Mouse (Mus musculus) gastrocnemius, postnatal 25 days (tissue): ENCODE results near the gene Pacsin2. TPM values are rescaled to one million over a fixed set of nuclear protein-coding genes. Genes with fewer than 3 reads are reported as not detected.
"Not testable (repeated sequence)": the region's sequence is repeated elsewhere in the genome, so short reads cannot be mapped to it uniquely, and the experiment has no call there.

Experiments
- DNase-seq: peaks from one replicate; pipeline ENCODE4 v3.0.0; 2022
- total RNA-seq, 2 experiments: library from RNA; stranded (reverse); gene quantifications; 1 replicate in 1 of 2; 2 replicates in 1 of 2; pipeline ENCODE4 v1.2.3; 2021

The Pacsin2 gene
- total RNA-seq, 2 experiments from 2014 or later = 51.6 to 53.8 TPM

- DNase-seq = no peak
Measured at GRCm38 (mm10) chr15:83481236-83481780, 16.9 kb upstream of the Pacsin2 start.

DNA sequence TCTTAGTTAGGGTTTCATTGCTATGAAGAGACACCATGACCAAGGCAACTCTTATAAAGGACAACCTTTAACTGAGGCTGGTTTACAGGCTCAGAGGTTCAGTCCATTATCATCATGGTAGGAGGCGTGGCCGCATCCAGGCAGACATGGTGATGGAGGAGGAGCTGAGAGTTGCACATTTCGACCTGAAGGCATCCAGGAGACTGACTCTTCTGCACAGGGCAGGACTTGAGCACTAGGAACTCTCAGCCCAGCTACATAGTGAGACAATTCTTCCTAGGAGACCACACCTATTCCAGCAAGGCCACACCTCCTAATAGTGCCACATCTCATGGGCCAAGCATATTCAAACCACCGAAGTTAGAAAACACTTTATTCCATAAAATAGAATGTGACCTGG lies 15.4 kb upstream of the Pacsin2 start:
- no peak for DNase-seq

DNA sequence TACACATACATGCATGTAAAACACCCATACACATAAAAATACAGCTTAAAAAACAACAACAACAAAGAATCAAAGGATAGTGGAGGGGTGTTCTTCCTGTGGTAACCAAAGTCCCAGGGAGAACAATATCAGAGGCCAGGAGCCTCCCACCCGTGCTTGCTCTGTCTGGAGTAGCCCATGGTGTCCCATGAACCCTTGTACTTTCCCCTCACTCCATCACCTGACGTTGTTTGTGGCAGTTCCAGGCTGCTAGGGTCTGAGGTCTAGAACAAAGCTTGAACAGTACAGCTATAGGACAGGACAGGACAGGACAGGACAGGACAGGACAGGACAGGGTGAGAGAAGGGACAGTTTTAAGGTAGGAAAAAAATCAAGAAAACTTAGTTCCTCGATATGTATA lies 13.7 kb upstream of the Pacsin2 start:
- no peak for DNase-seq

DNA sequence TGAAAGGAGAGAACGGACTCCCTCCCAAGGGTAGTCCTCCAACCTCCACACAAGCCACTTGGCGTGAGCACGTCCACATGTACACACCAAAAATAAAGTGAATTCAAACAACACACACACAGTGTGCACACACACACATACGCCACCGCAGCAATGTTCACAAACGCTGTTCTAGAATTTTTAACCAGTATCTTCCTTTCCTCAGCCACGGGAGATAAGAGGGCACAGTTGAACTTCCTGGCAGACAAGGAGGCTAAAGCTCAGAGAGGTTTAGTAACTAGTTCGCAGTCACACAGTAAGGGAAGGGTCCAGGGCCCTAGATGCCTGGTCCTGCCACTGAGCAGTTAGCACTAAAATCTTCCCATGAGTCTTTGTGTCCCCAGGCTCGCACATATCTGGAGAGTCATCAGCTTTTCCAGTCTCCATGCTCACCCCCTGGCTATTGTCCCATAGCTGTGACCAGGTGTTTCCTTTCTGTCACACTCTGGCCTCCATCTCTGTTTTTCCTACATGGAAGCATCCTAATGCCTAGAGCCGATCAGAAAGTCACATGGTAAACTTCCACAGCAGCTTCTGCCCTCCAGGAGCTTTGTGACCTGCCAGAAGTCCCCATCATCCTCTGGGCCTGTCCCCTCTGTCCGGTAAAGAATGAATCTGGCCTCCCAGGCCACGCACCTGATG lies 12.3 kb upstream of the Pacsin2 start:
- DNase-seq = no peak

- peak; percentile 25 for DNase-seq
Measured at GRCm38 (mm10) chr15:83474466-83474836, 10.0 kb upstream of the Pacsin2 start.

DNA sequence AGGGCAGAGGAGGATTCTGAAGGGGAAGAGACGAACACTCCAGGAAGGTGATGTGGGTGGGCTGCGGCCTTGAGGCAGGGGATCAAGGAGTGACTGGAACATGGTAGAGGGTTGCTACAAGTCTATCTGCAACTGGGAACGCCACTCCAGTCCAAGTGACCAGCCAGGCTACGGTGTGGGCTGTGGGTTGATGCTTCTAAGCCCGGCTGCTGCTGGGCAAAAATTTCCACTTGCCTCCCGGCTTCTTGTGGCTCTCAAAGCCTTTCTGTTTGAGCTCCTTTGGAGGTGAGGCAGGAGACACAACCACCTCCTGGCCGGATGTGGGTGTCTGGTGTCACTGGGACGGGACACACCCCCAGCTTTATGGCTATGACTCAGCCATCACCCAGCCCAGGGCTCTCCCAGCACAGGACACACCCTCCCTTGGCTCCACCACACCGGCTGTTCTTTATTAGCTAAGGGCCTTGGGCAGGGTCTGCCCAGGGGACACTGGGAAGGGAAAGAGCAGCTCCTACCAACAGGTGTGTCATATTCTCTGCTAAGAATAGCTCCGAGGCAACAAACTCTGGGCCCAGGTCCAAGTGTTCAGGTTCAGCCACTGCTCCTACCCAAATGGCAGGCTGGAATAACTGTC lies 9.5 kb upstream of the Pacsin2 start:
- peak; percentile 80 for DNase-seq

DNA sequence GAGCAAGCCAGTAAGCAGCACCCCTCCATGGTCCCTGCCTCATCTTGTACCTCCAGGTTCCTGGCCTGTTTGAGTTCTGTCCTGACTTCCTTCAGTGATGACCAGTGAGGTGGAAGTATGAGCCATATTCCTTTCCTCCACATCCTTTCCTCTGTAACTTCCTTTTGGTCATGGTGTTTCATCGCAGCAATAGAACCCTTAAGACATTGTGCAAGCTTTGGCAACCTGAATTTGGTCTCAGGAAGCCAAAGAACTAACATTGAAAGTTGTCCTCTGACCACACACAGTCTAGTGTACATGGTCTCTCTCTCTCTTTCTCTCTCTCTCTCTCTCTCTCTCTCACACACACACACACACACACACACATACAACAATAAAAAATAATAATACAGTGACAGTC lies 8.8 kb upstream of the Pacsin2 start:
- no peak for DNase-seq

DNA sequence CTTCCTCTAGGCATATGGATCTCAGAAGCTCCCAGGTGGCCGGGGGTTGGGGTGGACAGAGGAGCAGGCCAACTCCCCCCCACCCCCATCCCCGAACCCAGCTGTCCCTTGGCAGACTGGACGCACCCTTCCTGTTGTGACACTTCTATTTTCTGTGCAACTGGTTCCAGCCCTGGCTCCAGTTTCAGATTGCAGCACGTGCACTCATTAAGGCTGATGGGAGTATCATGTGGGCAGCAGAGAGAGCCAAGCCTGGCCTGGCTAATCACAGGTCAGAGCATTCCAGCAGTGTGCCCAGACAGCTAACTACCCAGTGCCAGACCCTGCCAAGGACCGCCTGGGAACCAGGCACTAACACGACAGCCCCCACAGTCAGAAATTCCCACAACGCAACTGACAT lies 7.1 kb upstream of the Pacsin2 start:
- DNase-seq = peak; percentile 60

DNA sequence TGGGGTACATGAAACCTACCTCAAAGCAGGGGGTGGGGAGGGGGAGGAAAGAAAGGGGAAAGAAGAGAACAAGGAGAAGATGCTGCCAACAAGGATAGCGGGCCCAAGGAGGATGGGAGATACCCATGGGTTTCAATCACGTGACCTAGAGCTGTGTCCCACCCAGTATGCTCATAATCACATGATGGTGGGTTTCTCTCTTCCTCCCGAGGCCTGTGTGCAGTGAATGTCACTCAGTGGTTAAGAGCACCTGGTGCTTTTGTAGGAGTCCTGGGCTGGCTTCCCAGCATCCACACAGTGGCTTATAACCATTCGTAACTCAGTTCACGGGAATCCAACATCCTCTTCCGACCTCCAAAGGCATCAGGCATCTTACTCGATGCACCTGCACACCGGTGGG lies 6.0 kb upstream of the Pacsin2 start:
- DNase-seq = no peak

DNA sequence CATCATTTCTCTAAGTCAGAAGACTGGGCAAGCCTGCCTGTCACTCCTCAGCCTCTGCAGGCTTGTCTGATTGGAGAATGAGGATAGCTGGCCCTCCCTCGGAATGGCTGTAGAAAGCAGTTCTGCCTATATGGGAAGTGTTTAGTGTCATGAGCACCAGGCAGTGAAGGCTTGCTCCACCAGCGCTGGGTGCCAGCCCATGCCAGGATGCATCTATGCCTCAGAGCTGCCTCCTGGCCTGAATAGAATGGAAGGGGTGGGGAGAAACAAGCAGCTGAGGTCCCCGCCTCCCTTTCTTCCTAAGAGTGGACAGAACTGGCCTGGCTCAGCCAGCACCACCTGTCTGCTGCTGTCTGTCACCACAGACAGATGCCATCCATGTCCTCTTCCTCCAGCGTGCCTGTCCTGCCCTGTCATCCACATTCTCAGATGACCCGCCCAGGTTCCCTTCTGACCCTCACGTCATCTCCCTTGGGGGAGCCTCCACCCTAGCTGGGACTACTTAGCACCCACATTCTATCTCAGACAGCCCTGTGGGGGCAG lies 4.9 kb upstream of the Pacsin2 start:
- DNase-seq = peak; percentile 52

DNA sequence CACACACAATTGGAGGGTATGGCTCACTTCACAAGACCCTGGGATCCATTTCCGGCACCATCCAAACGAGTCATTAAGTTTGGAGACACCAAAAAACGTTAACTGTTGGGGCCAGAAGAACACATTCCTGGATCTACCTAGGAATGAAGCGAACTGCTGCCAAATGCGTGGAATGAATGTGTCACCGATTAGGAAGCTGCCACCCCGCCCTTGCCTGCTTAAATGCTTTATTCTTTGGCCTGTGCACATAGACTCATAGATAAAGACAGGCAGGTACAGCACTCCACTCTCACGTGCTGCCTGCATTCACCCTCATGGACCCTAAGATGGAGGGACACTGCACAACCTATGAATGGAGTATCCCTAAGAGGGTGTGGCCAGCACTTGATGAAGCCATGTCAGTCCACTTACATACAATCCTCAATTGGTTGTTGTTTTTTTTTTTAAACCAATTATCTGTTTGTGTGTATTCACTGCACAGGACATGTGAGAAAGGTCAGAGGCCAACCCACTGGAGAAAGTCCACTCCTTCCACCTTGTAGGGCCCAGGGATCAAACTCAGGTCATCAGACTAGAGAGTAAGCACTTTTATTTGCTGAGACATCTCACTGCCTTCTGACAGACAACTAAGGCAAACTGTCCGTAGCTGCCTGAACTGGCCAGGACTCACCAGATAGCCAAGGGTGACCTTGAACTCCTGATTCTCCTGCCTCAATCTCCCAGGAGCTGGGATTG lies 3.0 kb upstream of the Pacsin2 start:
- DNase-seq = no peak

GRCm38 (mm10) chr15:83466331-83466730 lies 1.9 kb upstream of the Pacsin2 start:
- DNase-seq = no peak

DNA sequence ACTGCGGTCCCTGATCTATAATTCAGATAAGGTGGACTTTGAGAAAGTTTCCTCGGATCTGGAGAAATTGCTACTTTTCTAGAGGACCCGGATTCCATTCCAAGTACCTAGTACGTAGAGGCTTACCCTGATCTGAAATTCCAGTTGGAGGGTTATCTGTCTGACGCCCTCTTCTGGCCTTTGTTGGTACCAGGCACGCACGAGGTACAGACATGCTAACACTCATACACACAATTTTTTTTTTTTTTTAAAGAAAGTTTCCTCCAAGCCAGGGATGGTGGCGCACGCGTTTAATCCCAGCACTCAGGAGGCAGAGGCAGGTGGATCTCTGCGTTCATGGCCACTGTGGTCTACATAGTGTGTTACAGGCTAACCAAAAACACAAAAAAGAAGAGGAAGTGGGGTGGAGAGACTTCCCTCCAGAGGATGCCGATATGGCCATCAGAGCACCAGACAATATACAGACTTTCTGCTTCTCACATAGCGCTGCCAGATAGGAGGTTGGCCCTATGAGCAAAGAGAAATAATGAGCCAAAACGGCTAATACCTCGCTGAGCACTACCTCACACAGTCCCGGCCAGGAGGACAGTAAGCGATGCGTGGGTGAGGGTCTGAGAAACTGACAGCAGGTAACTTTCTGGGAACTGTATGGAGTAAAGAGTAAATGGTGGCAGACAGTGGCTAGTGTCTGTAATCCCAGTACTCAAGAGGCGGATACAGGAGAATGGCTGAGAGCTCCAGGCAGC lies 672 bp upstream of the Pacsin2 start:
- DNase-seq = no peak

GRCm38 (mm10) chr15:83463369-83464082 lies 880 bp downstream of the Pacsin2 start:
- no peak for DNase-seq

GRCm38 (mm10) chr15:83462349-83462748 lies 2.1 kb downstream of the Pacsin2 start:
- DNase-seq = not testable (repeated sequence)

GRCm38 (mm10) chr15:83460891-83461290 lies 3.5 kb downstream of the Pacsin2 start:
- no peak for DNase-seq

DNA sequence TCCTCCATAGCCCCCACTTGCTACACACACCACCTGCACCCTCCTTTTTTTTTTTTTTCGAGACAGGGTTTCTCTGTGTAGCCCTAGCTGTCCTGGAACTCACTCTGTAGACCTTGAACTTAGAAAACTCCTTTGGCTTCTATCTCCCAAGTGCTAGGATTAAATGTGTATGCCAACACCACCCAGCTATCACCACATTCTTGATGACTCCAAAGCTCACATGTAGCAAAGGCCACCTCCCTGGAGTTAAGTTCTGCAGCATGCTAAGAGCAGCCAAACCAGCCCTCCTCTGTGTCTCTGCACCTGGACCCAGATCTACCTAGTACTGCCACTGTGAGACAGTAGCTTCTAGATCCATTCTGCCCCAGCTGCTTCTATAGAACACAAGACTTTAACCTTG lies 6.9 kb downstream of the Pacsin2 start:
- no peak for DNase-seq

DNA sequence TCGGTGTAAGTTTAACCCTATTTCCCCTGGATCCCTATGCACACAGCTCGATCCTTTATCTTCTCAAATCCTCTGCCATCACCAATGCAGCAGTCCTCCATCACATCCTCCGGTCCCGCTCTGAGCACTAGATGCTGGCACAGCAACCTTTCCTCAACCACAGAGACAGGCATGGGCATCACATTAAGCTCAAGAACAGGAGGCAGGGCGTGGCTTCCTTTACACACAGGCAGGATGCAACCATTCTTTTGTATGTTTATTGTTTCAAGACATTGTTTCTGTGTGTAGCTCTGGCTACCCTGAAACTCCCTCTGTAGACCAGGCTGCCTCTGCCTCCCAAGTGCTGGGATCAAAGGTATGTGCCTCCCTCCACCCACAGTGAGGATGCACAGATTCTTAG lies 8.8 kb downstream of the Pacsin2 start:
- DNase-seq = no peak

GRCm38 (mm10) chr15:83455034-83455433 lies 9.4 kb downstream of the Pacsin2 start:
- DNase-seq = no peak

- DNase-seq = no peak
Measured at GRCm38 (mm10) chr15:83454419-83454818, 10.0 kb downstream of the Pacsin2 start.

- peak; percentile 45 for DNase-seq
Measured at GRCm38 (mm10) chr15:83453879-83454278, 10.5 kb downstream of the Pacsin2 start.
